ENCODE assay signal across 8 mouse cellular contexts in the genomic region with DNA sequence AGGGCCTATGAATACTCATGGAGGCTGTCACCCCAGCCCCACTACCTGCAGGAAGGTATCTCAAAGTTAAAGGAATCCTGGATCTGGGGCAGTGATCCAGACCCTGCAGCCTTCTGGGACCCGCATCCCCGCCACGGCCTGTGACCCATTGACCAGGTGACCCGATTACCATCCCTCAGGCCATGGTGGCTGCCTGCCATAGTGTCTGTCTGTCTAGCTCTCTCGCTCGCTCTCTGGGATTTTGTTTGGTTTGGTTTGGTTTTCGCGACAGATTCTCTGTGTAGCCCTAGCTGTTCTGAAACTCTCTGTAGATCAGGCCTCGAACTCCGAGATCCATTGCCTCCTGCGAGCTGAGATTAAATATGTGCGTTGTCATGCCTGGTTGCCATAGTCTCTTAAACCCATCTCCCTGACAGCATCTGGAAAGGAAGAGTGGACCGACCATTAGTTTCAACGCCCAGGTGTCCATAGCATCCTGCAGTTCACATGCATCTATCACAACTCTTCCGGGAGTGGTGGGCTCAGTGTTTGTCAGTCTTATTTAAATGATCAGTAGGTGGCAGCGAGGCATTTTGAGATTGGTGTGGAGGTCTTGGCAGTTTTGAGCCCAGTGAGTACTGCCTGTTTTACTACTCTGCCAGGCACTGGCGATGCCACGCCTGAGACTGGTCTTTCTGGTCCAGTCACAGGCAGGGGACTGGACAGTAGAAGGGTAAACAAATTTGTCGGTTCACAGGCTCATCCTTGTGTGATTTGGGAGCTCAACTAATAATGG. TPM values are rescaled to one million over a fixed set of nuclear protein-coding genes. Genes with fewer than 3 reads are reported as not detected.
A peak's percentile ranks its signal among the peaks of the same experiment; 100 is the strongest.
DNase-seq lines count a peak whose midpoint lies in the region; ATAC-seq and TF ChIP-seq lines count a peak whose summit lies in the region.

No protein-coding gene starts in this region.

- WGBS in embryonic facial prominence, embryonic 14.5 days = 19% methylated on average over 19 of the region's 19 CpGs
- WGBS in intestine, embryonic 15.5 days = 17% methylated on average over 19 of the region's 19 CpGs
- 21% methylated on average over 19 of the region's 19 CpGs for WGBS in midbrain, embryonic 12.5 days

- no peak for DNase-seq in layer of hippocampus, adult 2 months (ENCODE audit: low spot score in 2 of 2)
- no peak for DNase-seq in layer of hippocampus, adult 9-10 months (ENCODE audit: low spot score)
- DNase-seq in NIH3T3 (ENCODE audit: low read depth) = peak; percentile 23
- DNase-seq in embryonic facial prominence, embryonic 14.5 days (ENCODE audit: low spot score) = peak; percentile 17
- DNase-seq in frontal cortex, postnatal 36 days (ENCODE audit: low spot score in 2 of 2) = no peak
- no peak for DNase-seq in layer of hippocampus, postnatal 36 days

- TF ChIP-seq CTCF in layer of hippocampus, adult 2 months (conservative IDR thresholded peaks at IDR 0.05) = peak; percentile 31

- no peaks in the 10 kb centered on the region for H3K9me3 ChIP-seq in embryonic facial prominence, embryonic 14.5 days (ENCODE audit: control insufficient read depth, low read length)
- no peaks in the 10 kb centered on the region for H3K9me3 ChIP-seq in intestine, embryonic 15.5 days
- no peaks in the 10 kb centered on the region for H3K9me3 ChIP-seq in midbrain, embryonic 12.5 days

- H3K9ac ChIP-seq in embryonic facial prominence, embryonic 14.5 days (ENCODE audit: low read depth, low read length) = peak overlapping the region; percentile 80
- peak overlapping the region; percentile 69 for H3K9ac ChIP-seq in intestine, embryonic 15.5 days
- peak overlapping the region; percentile 71 for H3K9ac ChIP-seq in midbrain, embryonic 12.5 days (replicated peaks)

- no peaks in the 10 kb centered on the region for H3K27me3 ChIP-seq in embryonic facial prominence, embryonic 14.5 days (replicated peaks; ENCODE audit: control insufficient read depth, insufficient read depth, low read length)
- H3K27me3 ChIP-seq in intestine, embryonic 15.5 days (replicated peaks) = no peaks in the 10 kb centered on the region
- H3K27me3 ChIP-seq in midbrain, embryonic 12.5 days = no peaks in the 10 kb centered on the region

- H3K4me3 ChIP-seq in layer of hippocampus, adult 2 months = peak overlapping the region; percentile 84
- peak overlapping the region; percentile 87 for H3K4me3 ChIP-seq in embryonic facial prominence, embryonic 14.5 days (ENCODE audit: low read depth, low read length)
- H3K4me3 ChIP-seq in intestine, embryonic 15.5 days (replicated peaks) = peak overlapping the region; percentile 71
- peak overlapping the region; percentile 62 for H3K4me3 ChIP-seq in midbrain, embryonic 12.5 days

- ATAC-seq in embryonic facial prominence, embryonic 14.5 days (ENCODE audit: low read depth) = no peak
- ATAC-seq in intestine, embryonic 15.5 days = no peak
- ATAC-seq in midbrain, embryonic 12.5 days (ENCODE audit: low FRiP score, low read depth) = no peak

- peaks cover 33% of the 10 kb centered on the region for H3K4me1 ChIP-seq in embryonic facial prominence, embryonic 14.5 days (ENCODE audit: control insufficient read depth, insufficient read depth, low read length)
- H3K4me1 ChIP-seq in intestine, embryonic 15.5 days (replicated peaks) = peaks cover 35% of the 10 kb centered on the region
- H3K4me1 ChIP-seq in midbrain, embryonic 12.5 days = peaks cover 54% of the 10 kb centered on the region

- H3K4me2 ChIP-seq in embryonic facial prominence, embryonic 14.5 days (ENCODE audit: low read depth, low read length) = peak overlapping the region; percentile 95
- H3K4me2 ChIP-seq in intestine, embryonic 15.5 days (replicated peaks) = peak overlapping the region; percentile 88
- H3K4me2 ChIP-seq in midbrain, embryonic 12.5 days (replicated peaks) = peak overlapping the region; percentile 88

- peaks cover 27% of the 10 kb centered on the region for H3K36me3 ChIP-seq in embryonic facial prominence, embryonic 14.5 days (ENCODE audit: control insufficient read depth, insufficient read depth, low read length)
- H3K36me3 ChIP-seq in intestine, embryonic 15.5 days = peaks cover 5% of the 10 kb centered on the region; the same call in 1 of the 2 replicates
- peaks cover 38% of the 10 kb centered on the region for H3K36me3 ChIP-seq in midbrain, embryonic 12.5 days

- peak overlapping the region; percentile 97 for H3K27ac ChIP-seq in layer of hippocampus, adult 2 months
- H3K27ac ChIP-seq in embryonic facial prominence, embryonic 14.5 days (replicated peaks; ENCODE audit: low read depth, low read length) = peak overlapping the region; percentile 83
- peak overlapping the region; percentile 62 for H3K27ac ChIP-seq in intestine, embryonic 15.5 days
- H3K27ac ChIP-seq in midbrain, embryonic 12.5 days (replicated peaks) = peak overlapping the region; percentile 90

RNA-seq across cellular contexts. Expression of a gene that starts 0.6 kb away (rescaled TPM):
- 10 to 100 TPM; 33.5 to 37.2 TPM for total RNA-seq in layer of hippocampus, adult 2 months (2021)
- polyA plus RNA-seq in embryonic facial prominence, embryonic 14.5 days (2014; fragmentation: Nextera tagmentation; extraction: Ambion mirVana) = 20.3 and 21.4 TPM in 2 replicates
- 18.4 TPM in 2 replicates for polyA plus RNA-seq in intestine, embryonic 15.5 days (2015; fragmentation: Nextera tagmentation; extraction: Ambion mirVana)
- 44.5 and 44.8 TPM in 2 replicates for polyA plus RNA-seq in midbrain, embryonic 12.5 days (2016; fragmentation: Nextera tagmentation; extraction: Ambion mirVana)
- 10 to 100 TPM; 29.1 to 33.2 TPM for total RNA-seq in layer of hippocampus, postnatal 36 days (2021)

RNA-seq across cellular contexts. Expression of a gene that starts 0.8 kb away (rescaled TPM):
- 10 to 100 TPM; 77.0 to 77.6 TPM for total RNA-seq in layer of hippocampus, adult 2 months (2021)
- polyA plus RNA-seq in embryonic facial prominence, embryonic 14.5 days (2014; fragmentation: Nextera tagmentation; extraction: Ambion mirVana) = 7.4 and 7.8 TPM in 2 replicates
- polyA plus RNA-seq in intestine, embryonic 15.5 days (2015; fragmentation: Nextera tagmentation; extraction: Ambion mirVana) = 4.7 and 4.9 TPM in 2 replicates
- polyA plus RNA-seq in midbrain, embryonic 12.5 days (2016; fragmentation: Nextera tagmentation; extraction: Ambion mirVana) = 26.9 and 29.7 TPM in 2 replicates
- 10 to 100 TPM; 71.1 to 75.3 TPM for total RNA-seq in layer of hippocampus, postnatal 36 days (2021)

RNA-seq across cellular contexts. Expression of a gene that starts 38.9 kb away (rescaled TPM):
- not detected for total RNA-seq in layer of hippocampus, adult 2 months (2021)
- not detected in 2 replicates for polyA plus RNA-seq in embryonic facial prominence, embryonic 14.5 days (2014; fragmentation: Nextera tagmentation; extraction: Ambion mirVana)
- polyA plus RNA-seq in intestine, embryonic 15.5 days (2015; fragmentation: Nextera tagmentation; extraction: Ambion mirVana) = 0.21 TPM in 1 of 2 replicates, not detected in the other
- polyA plus RNA-seq in midbrain, embryonic 12.5 days (2016; fragmentation: Nextera tagmentation; extraction: Ambion mirVana) = 1.0 and 2.8 TPM in 2 replicates
- not detected for total RNA-seq in layer of hippocampus, postnatal 36 days (2021)

RNA-seq across cellular contexts. Expression of a gene that starts 48.4 kb away (rescaled TPM):
- 1 to 10 TPM; 7.2 to 9.8 TPM for total RNA-seq in layer of hippocampus, adult 2 months (2021)
- 15.9 and 16.2 TPM in 2 replicates for polyA plus RNA-seq in embryonic facial prominence, embryonic 14.5 days (2014; fragmentation: Nextera tagmentation; extraction: Ambion mirVana)
- polyA plus RNA-seq in intestine, embryonic 15.5 days (2015; fragmentation: Nextera tagmentation; extraction: Ambion mirVana) = 15.1 and 16.7 TPM in 2 replicates
- 11.2 and 11.9 TPM in 2 replicates for polyA plus RNA-seq in midbrain, embryonic 12.5 days (2016; fragmentation: Nextera tagmentation; extraction: Ambion mirVana)
- total RNA-seq in layer of hippocampus, postnatal 36 days (2021) = 1 to 10 TPM; 7.3 TPM

RNA-seq across cellular contexts. Expression of a gene that starts 53.9 kb away (rescaled TPM):
- total RNA-seq in layer of hippocampus, adult 2 months (2021) = not detected
- 0.28 TPM in 1 of 2 replicates, not detected in the other for polyA plus RNA-seq in embryonic facial prominence, embryonic 14.5 days (2014; fragmentation: Nextera tagmentation; extraction: Ambion mirVana)
- not detected in 2 replicates for polyA plus RNA-seq in intestine, embryonic 15.5 days (2015; fragmentation: Nextera tagmentation; extraction: Ambion mirVana)
- polyA plus RNA-seq in midbrain, embryonic 12.5 days (2016; fragmentation: Nextera tagmentation; extraction: Ambion mirVana) = not detected in 2 replicates
- total RNA-seq in layer of hippocampus, postnatal 36 days (2021) = not detected

Comparison
In these comparisons a context has a peak if more than half of its experiments do, and no peak if none do; other contexts are left out.
1. DNase-seq: peak in NIH3T3 (single experiment) and embryonic facial prominence, embryonic 14.5 days (single experiment); none in layer of hippocampus, adult 2 months (0 of 2), layer of hippocampus, adult 9-10 months (single experiment), frontal cortex, postnatal 36 days (0 of 2) and layer of hippocampus, postnatal 36 days (0 of 2).
2. Peak in every context shown above with its lines, with median percentiles within 50 percentile points of each other: H3K27ac ChIP-seq, H3K4me3 ChIP-seq, H3K4me2 ChIP-seq and H3K9ac ChIP-seq.